Mouse (Mus musculus) cerebellum, adult 2 months (tissue): Measurements from ENCODE around the gene Nup188. TPM values are rescaled to one million over a fixed set of nuclear protein-coding genes. Genes with fewer than 3 reads are reported as not detected.

ENCODE experiments used
- DNase-seq, 2 experiments: peaks; one replicate each; pipeline ENCODE4 v3.0.0; 2021
- H3K27ac ChIP-seq: fragments of 200-500 bp; 2 replicates; pipeline ENCODE4 v1.5.1; 2012; ENCODE audit warnings: low read length, control low read depth, inconsistent platforms; ENCODE audit not compliant: insufficient read depth
- H3K27me3 ChIP-seq: fragments of 200-500 bp; 2 replicates; pipeline ENCODE4 v1.6.1; 2012; ENCODE audit warnings: inconsistent platforms, mild to moderate bottlenecking, low read length, moderate library complexity; ENCODE audit not compliant: control insufficient read depth, insufficient read depth
- H3K4me1 ChIP-seq: fragments of 200-500 bp; 2 replicates; pipeline ENCODE4 v1.6.1; 2011; ENCODE audit warnings: low read length; ENCODE audit not compliant: control insufficient read depth, insufficient read depth
- H3K4me3 ChIP-seq: fragments of 200-500 bp; replicated peaks from 2 replicates; pipeline ENCODE3; 2011; ENCODE audit warnings: mild to moderate bottlenecking, low read depth, low read length, control low read depth; ENCODE audit not compliant: insufficient read depth
- CTCF ChIP-seq: fragments of 200-500 bp; IDR thresholded peaks from 2 replicates; pipeline ENCODE4 v1.5.1; 2011; ENCODE audit warnings: low read depth, mild to moderate bottlenecking, control low read depth, low read length, moderate library complexity, borderline replicate concordance; ENCODE audit not compliant: insufficient read depth
- POLR2A ChIP-seq: fragments of 200-500 bp; IDR thresholded peaks from 2 replicates; pipeline ENCODE4 v1.6.1; 2011; ENCODE audit warnings: low read length, control low read depth, borderline replicate concordance; ENCODE audit not compliant: insufficient read depth
- WGBS: fragments of 180-500 bp; shearing (Covaris S2); methylation state at CpG from one replicate; pipeline ENCODE4 v1.1.7; 2018; 5-methylcytosine and 5-hydroxymethylcytosine counted together
- polyA plus RNA-seq: library from polyadenylated mRNA; depleted of rRNA; stranded (reverse); fragments of >200 nt; gene quantifications from 2 replicates; pipeline ENCODE4 v1.2.3, GENCODE M21; 2012

Nup188 gene
- polyA plus RNA-seq, 1 experiment: 19.4 TPM

GRCm38 (mm10) chr2:30285416-30286181, 598 bp upstream of the Nup188 start:
- H3K4me3 ChIP-seq: peak overlapping the region; percentile 89
- peaks cover 10% of the 10 kb centered on the region for H3K4me1 ChIP-seq
- no peak overlapping the region for H3K27ac ChIP-seq
- no peak for TF ChIP-seq CTCF
- TF ChIP-seq POLR2A: no peak
- WGBS: 11% methylated on average over 38 of the region's 38 CpGs
- DNase-seq: peak in 1 of 2 experiments; percentile 20
- no peaks in the 10 kb centered on the region for H3K27me3 ChIP-seq

DNA sequence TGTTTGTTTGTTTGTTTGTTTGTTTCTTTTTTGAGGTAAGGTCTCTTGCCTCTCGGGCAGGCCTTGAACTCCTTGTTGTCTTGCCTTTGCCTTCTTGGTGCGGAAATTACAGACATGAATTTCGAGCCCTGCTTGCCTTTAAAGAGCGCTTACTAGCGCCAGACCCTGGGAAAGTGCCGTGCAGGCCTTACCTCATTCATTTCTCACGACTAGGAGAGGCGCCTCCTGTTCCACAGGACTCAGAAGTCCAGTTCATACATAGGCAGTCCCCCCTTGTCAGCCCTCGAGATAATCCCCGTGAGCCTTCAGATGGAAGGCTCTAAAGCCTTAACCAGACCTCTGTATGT, 803 bp downstream of the Nup188 start:
- no peaks in the 10 kb centered on the region for H3K27me3 ChIP-seq
- peak; percentile 26 to 37 for DNase-seq
- no peak overlapping the region for H3K27ac ChIP-seq
- H3K4me1 ChIP-seq: peaks cover 10% of the 10 kb centered on the region
- peak overlapping the region; percentile 89 for H3K4me3 ChIP-seq
- under 1% methylated on average over 10 of the region's 10 CpGs for WGBS
- TF ChIP-seq CTCF (no peak), POLR2A (no peak)

GRCm38 (mm10) chr2:30299525-30299924, 13.3 kb downstream of the Nup188 start:
- 78% methylated on average over 3 of the region's 3 CpGs for WGBS

GRCm38 (mm10) chr2:30299966-30300365, 13.8 kb downstream of the Nup188 start:
- TF ChIP-seq CTCF (no peak), POLR2A (no peak)
- Histone ChIP-seq H3K4me3 (no peak overlapping the region), H3K4me1 (no peaks in the 10 kb centered on the region), H3K27ac (no peak overlapping the region), H3K27me3 (no peaks in the 10 kb centered on the region)
- WGBS: 84% methylated on average over 5 of the region's 5 CpGs
- DNase-seq: no peak

More at GRCm38 (mm10) chr2:30299525-30299924, 13.3 kb downstream of the Nup188 start:
- Histone ChIP-seq H3K27ac (no peak overlapping the region), H3K4me3 (no peak overlapping the region), H3K4me1 (no peaks in the 10 kb centered on the region), H3K27me3 (no peaks in the 10 kb centered on the region)
- no peak for DNase-seq
- TF ChIP-seq POLR2A: no peak
- TF ChIP-seq CTCF: no peak

GRCm38 (mm10) chr2:30306087-30306486, 19.9 kb downstream of the Nup188 start:
- TF ChIP-seq CTCF: no peak
- no peak for TF ChIP-seq POLR2A
- H3K4me3 ChIP-seq: no peak overlapping the region
- H3K27ac ChIP-seq: no peak overlapping the region
- H3K4me1 ChIP-seq: no peaks in the 10 kb centered on the region
- no peak for DNase-seq
- WGBS: 95% methylated on average over 7 of the region's 7 CpGs
- H3K27me3 ChIP-seq: no peaks in the 10 kb centered on the region

GRCm38 (mm10) chr2:30309351-30309750, 23.2 kb downstream of the Nup188 start:
- Histone ChIP-seq H3K4me1 (no peaks in the 10 kb centered on the region), H3K27me3 (no peaks in the 10 kb centered on the region), H3K27ac (no peak overlapping the region), H3K4me3 (no peak overlapping the region)
- DNase-seq: no peak
- no peak for TF ChIP-seq CTCF
- TF ChIP-seq POLR2A: no peak
- 91% methylated on average over 3 of the region's 3 CpGs for WGBS

DNA sequence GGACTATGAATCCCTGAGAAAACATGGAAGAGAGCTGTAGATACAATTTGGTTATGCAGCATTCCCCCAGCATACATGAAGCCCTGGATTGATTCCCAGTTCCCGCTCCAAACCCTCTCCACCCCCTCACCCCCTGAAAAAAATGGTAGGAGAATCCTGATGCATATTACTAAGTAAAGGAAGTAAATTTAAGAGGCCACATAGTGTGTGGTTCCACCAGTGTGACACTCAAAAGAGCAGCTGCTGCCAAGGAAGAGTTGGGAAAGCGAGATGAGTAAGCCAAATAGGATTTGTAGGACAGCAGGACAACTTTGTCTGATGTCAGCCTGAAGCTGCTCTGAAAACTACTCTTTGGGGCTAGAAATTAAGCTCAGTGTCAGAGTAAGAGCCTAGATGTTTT, 25.3 kb downstream of the Nup188 start:
- H3K4me3 ChIP-seq: no peak overlapping the region
- 88% methylated on average over 2 of the region's 2 CpGs for WGBS
- DNase-seq: no peak
- no peak overlapping the region for H3K27ac ChIP-seq
- H3K4me1 ChIP-seq: no peaks in the 10 kb centered on the region
- TF ChIP-seq CTCF (no peak), POLR2A (no peak)
- H3K27me3 ChIP-seq: no peaks in the 10 kb centered on the region

GRCm38 (mm10) chr2:30316136-30316535, 29.9 kb downstream of the Nup188 start:
- TF ChIP-seq POLR2A (no peak), CTCF (no peak)
- WGBS: 88% methylated on average over 4 of the region's 4 CpGs
- Histone ChIP-seq H3K27me3 (no peaks in the 10 kb centered on the region), H3K4me3 (no peak overlapping the region), H3K27ac (no peak overlapping the region), H3K4me1 (no peaks in the 10 kb centered on the region)
- DNase-seq: no peak
